Mouse (Mus musculus) left cerebral cortex, adult 9 months (tissue): ENCODE results near the gene Zfp108.
"Not testable (repeated sequence)": the region's sequence is repeated elsewhere in the genome, so short reads cannot be mapped to it uniquely, and the experiment has no call there.

Experiments used
- DNase-seq, 2 experiments: peaks; one replicate each; pipeline ENCODE4 v3.0.0; 2022; ENCODE audit warnings: low spot score in 2 of 2

Zfp108 gene

DNA sequence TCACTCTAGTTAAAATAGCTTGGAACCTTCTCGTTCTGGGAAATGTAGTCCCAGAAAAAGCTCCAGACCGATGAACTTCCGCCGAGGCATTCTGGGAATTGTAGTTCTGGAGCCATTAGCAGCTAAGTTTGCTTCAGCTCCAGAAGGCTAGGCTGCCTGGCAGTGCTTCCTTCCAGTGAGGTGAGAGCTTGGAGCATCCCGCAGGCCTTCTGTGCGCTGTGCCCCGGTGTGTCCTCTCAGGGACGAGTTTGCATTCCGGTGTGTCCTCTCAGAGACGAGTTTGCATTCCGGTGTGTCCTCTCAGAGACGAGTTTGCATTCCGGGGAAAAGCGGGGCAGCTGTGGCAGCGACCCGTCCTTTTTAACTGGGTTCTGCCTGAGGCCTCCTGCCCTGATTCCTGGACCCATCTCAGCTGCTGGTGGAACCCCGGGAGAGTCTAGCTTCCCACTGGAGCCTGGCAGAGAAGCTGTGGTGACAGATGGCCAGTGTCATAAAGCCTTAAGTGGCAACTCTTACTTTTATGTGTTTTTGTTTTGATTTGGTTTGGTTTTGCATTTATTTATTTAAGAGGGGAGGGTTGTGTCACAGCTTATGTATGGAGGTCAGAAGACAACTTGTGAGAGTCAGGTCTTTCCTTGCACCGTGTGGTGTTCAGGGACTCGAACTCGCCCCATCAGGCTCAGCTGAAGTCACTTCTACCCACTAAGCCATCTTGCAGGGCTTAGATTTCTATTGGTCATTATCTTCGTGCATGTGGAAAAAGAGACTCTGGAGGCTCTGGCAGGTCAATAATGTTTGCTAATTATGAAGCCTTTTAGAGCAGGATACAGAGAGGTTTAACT is at the start of gene Zfp108:
Gene Zfp108, plus strand, starts transcription at position 162 of the 842 bp plus-strand sequence.
- DNase-seq = peak; percentile 74 to 92

DNA sequence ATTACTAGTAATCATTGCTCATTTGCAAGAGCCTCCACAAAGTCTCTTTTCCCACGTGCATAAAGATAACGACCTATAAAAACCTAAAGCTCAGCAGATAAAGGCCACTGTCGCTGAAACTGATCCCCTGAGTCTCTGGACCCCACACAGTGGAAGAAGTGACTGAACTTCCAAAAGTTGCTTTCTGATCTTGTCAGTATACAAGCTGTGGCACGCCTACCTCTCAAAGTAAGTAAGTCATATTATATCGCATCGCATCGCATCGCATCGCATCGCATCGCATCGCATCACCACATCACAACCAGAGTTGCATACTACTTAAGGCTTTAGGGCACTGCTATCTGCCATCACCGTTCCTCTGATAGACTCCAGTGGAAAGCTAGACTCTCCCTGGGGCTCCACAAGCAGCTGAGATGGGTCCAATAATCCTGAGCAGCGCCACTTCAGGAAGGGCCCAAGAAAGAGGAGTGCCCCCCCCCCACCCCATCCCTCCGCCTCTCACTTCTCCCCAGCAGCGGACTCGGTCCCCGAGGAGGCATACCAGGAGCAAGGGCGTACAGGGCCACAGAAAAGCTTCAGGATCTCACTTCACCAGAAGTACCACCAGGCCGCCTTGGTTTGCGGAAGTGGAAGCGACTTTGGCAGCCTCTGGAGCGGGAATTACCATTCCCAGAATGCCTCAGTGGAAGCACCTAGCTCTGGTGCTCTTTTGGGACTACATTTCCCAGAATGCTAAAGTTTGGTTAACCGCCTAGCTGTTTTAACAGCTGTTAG is 46.9 kb upstream of the Zfp108 start:
- DNase-seq = peak; percentile 58 to 75

DNA sequence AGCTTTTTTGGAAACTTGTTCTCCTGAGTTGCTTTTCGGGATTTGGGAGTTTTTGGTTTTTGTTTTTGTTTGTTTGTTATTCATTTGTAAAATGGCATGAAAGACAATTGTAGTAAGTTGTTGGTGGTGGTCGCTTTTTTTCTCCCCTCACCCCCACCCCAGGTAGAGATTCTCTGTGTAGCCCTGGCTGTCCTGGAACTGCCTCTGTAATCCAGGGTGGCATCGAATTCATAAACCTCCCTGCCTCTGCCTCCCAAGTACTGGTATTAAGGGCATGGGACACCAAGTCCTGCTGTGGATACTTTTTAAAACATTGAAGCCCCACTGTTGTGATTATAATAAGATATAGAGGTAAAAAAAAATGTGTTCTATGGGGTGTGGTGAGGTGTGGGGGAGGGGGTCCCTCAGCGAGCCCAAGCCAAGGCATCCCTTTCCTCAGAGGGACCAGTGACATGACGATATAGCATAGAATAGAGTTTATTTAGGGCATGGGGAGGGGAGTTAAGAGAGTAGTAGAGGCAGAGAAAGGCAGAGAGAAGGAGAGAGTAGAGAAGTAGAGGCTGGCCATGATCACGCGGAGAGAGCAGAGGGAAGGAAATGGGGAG is 46.2 kb upstream of the Zfp108 start:
- DNase-seq = no peak

DNA sequence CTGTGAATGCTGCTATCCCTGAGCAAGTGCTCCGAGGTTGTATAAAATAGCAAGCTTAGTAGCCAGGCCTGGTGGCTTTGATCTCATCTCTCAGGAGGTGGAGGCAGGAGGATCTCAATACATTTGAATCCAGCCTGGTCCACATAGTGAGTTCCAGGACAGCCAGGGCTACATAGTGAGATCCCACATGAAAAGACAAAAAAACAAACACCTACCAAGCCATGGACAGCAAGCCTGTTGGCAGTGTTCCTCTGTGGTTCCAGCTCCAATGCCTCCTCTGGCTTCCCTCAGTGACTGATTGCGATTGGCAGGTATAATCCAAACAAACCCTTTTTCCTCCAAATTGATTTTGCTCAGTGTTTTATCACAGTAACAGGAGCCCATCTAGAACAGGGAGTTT is 44.3 kb upstream of the Zfp108 start:
- DNase-seq = no peak

DNA sequence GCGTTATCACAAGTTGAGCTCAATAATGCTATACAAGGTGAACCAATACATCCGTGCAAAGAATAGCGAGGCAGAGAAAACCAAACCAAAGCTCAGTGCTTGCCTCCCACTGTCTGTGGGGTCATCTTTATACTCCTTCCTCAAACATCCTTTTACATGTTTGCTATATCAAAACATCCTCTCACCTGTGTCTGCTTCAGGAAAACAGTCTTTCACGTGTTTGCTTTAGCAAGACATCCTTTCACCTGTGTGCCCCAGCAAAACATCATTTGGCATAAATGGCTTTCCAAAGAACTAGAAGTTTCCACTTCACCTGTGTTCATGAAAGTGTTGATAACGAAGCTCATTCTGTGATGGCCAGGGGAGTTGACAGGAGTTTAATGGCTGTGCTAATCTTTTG is 43.3 kb upstream of the Zfp108 start, which contains the start of gene Zfp111:
Gene Zfp111, minus strand, starts transcription at position 101 of the 400 bp plus-strand sequence.
- DNase-seq = no peak

DNA sequence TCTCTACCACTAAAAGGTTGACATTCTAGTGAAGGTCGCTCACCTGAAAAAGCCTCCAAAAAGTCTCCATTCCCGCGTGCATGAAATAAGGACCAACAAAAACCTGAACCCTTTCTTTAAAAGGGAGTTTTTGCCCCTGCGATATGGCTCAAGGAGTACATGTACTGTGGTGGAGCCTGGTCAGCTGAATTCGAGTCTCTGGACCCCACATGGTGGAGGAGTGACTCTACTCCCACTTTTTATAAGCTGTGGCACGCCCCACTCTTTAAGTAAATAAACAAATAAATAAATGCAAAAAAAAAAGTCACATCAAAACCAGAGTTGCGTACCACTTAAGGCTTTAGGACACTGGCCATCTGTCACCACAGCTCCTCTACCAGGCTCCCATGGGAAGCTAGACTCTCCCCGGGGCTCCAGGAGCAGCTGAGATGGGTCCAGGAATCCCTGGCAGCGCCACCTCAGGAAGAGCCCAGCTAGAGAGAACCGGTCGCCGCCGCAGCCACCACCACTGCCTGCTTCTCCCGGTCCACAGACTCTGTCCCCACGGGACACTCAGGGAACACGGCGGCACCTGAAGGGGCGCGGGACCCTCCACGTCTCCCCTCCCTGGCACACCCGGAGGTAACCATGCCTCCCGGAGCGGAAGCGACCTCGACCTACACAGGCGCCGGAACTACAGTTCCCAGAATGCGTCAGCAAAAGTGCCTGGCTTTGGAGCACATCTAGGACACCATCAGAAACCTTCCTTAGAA is 17.4 kb upstream of the Zfp108 start, which contains the start of gene Zfp109:
Gene Zfp109, minus strand, starts transcription at position 521 of the 752 bp plus-strand sequence.
- peak; percentile 27 to 79 for DNase-seq

DNA sequence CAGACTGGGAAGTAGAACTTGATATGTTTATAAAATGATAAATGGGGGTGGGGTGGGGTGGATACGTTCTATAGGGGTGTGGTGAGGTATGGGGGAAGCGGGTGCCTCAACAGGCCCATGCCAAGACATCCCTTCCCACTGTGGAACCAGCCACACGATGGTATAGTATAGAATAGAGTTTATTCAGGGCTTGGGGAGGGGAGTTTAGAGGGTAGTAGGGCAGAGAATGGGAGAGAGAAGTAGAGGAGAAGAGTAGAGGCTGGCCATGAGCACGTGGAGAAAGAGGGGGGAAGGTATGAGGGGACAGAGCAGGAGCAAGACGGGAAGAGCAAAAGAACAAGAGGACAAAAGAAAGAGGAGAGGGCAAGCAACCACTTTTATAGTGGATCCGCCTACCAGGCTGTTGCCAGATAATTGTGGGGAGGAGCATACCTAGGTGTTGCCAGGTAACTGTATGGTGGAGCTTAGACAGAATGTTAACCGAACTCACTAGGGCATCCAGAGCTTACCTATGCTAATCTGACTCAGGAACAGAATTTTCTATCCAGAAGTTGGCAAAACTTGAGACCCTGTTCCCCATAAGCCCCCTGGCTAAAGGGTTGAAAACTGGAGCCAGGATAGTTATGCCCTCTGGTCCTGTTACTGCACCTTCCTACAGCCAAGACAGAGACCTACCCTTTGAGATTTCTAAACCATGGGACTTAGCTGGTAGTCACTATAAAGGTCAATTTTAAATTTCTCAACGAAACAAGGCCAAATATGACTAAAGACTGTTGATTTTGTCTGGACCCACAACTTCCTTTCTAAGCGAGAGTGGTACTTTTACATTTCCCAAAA is 597 bp upstream of the Zfp108 start:
- no peak for DNase-seq

DNA sequence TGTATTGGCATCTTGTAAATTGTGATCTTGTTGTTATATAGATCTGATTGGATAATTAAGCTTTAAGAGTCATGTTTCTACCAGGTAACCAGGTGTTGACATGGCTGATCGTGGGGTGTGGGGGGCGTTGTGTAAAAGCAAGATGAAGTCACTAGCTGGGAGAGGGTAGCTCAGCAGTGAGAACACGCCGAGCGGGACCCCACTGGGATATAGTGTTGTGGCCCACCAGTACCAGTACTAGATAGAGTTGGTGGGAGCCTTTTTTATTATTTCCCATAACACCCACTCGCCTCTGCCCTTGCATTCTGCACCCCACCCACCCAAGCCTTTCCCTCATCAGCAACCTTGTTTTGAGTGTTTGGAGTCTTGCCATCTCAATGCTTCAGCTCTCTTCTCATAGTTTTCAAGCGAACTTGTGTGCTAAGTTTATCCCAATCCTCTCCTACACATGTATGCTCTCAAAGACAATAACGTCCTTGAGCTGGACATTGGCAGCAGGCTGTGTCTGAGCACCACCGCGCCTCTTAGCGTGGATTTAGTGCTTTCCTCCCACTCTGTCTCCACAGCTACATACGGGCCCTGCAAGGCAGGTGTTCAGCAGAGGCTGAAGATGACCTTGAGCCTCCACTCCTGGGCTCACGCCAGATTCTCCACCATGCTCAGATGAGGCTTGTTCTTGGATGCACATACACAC is 4.9 kb downstream of the Zfp108 start:
- DNase-seq = no peak

DNA sequence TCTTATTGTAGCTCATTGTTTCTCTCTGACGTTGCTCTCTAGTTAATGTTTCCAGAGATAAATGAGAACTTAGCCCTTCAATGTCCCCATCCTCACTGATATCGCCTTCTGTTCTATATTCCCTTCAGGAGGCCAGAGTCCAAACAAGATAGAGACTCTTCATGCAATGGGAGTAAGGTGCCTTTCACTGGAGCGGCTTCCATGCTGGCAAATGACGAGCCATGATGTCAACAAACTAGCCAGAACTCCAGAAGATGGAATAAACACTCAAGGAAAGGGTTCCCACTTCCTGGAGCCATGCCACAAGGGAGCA is 5.4 kb downstream of the Zfp108 start:
- DNase-seq = no peak

DNA sequence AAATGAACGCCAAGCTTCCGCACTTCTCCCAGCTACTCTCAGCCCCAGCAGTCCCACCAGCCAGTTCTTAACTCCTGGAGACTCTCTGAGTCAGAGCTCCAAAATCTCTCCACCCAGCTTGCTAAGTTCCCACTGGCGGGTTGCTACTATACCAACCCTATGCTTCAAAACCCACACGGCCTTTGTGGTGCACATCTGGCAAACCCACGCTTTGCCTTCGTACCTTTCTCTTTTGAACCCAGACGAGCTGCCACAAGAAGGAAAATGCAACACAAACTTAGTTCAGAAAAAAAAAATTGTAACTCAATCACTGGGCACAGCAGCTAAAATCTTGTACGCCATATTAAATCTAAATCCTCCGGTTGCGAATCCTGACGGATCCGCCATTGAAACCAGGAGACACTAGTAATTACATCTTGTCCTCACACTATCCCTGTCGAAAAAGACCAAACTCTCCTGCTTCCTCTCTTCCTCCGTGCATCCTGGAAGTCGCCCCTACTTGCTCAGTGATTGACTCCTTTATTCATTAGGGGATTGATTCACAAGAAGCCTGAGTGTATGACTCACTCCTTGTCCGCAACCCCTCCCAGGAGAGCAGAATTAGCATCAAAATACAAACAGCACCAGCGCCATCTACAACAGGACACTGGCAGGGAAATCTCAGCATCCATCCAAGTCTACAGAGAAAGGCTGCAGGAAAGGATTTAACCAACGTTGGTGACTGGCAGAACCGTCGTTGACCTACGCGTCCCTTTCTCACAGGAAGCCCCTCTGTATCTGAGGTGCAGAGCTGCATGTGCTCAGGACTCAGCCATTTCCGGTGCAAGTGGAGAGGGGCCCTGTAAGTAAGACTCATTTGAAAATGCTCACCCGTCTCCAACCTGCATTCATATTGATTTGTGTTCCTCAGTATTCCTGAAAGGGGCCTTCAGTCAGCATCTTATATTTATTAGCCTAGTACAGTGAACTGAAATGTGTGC is 13.9 kb downstream of the Zfp108 start:
- no peak for DNase-seq

DNA sequence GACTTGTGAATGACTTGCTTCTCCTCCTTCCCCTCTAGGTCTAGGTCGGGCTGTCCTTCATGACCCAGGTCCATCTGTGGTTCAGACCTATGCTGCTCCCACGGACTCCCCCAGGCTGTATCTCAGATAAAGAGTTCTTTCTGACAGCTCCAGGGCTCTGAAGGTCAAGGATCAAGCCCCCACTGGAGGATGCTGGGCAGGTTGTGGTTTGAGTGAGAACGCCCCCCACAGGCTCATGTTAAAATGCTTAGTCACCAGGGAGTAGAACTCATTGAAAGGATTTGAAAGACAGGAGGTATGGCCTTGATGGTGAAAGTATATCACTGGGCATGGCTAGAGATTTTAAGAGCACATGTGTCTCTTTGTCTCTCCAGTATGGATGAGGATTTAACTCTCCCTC is 14.7 kb downstream of the Zfp108 start:
- no peak for DNase-seq

DNA sequence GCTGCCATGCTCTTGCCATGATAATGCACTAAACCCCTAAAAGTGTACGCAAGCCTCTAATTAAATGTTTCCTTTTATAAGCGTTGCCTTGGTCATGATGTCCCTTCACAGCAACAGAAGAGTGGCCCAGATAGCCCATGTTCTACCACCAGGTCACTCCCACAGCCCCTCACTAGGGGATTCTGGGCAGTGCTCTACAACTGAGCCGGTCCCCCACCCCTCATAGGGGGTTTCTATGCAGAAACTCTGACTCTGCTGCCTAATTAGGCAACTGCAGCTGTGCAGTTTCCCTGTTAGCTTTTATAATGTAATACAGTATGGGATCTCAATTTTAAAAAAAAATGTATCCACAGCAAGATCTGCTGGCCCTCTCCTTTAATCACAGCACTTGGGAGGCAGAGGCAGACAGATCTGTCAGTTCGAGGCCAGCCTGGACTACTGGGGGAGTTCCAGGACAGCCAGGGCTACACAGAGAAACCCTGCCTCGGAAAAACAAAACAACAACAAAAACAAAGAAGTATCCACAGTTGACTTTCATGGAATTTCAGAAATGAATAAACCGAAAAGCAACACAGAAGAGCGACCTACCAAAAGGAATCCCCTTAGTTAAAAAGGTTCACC is 15.2 kb downstream of the Zfp108 start:
- no peak for DNase-seq

DNA sequence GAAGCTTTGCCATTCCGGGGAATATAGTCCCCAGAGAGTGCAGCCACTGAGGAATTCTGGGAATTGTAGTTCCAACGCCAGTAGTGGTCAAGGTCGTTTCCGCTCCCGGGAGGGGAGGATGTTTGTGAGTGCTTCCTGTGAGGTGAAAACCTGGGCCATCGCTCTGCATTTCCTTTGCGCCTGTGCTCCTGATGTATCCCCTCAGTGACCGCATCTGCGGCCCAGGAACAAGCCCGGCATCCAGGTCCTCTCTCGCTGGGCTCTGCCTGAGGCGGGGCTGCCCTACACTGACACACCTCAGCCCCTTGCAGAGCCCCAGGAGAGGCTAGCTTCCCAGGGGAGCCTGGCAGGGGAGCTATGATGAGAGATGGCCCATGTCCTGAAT is 15.7 kb downstream of the Zfp108 start, which contains the start of gene Zfp93:
Gene Zfp93, plus strand, starts transcription at position 133 of the 385 bp plus-strand sequence.
- DNase-seq = peak; percentile 58 to 86

DNA sequence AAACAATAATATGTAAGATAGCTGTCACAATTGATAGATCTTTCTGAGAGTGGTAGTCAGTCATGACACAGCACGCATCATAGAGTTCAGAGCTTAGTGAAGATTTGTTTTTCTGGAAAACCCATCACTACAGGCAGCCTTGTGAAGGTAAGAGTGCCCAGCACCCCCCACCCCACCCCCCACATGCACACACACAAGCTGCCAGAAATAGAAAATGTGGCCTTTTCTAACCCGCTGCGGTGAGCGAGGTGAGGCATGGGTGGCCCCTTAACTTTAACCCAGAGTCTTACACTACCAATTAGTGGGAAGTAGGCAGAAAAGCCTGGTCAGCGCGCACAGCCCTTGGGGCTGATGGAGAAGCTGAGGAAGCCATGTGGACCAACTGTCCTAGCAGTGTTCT is 16.6 kb downstream of the Zfp108 start:
- DNase-seq = no peak

DNA sequence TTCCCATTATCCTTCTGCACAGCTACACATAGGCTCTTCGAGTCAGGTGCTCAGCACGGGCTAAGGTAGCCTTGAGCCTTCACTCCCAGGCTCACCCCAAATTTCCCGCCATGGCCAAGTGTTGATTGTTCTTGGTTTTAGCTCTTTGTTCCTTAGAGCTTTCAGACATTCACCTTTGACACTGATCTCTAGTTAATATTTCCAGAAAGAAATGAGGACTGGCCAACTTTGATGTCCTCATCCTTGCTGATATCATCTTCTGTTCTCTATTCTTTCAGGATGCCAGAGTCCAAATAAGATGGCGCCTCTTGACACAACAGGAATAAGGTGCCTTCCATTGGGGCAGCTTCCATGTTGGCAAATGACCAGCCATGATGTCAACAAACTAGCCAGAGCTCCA is 19.9 kb downstream of the Zfp108 start:
- DNase-seq = no peak

DNA sequence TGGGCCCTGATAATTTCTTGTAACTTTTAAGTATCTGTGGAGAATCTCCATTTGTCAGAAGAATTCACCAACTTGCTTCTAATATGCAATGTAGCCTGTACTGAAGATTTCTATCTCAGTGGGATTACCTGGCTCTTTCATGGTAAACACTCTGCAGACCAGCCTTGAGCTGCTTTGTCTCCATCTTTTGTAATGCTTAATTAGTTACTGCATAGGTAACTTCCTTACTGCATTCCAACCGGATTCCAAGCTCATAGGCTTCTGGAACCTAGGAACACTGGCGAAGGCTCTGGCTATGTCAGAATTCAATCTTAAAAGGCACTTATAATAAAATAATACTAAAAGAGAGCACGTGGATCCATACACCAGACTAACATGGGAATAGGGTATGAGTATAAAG is 24.2 kb downstream of the Zfp108 start:
- DNase-seq = not testable (repeated sequence)

DNA sequence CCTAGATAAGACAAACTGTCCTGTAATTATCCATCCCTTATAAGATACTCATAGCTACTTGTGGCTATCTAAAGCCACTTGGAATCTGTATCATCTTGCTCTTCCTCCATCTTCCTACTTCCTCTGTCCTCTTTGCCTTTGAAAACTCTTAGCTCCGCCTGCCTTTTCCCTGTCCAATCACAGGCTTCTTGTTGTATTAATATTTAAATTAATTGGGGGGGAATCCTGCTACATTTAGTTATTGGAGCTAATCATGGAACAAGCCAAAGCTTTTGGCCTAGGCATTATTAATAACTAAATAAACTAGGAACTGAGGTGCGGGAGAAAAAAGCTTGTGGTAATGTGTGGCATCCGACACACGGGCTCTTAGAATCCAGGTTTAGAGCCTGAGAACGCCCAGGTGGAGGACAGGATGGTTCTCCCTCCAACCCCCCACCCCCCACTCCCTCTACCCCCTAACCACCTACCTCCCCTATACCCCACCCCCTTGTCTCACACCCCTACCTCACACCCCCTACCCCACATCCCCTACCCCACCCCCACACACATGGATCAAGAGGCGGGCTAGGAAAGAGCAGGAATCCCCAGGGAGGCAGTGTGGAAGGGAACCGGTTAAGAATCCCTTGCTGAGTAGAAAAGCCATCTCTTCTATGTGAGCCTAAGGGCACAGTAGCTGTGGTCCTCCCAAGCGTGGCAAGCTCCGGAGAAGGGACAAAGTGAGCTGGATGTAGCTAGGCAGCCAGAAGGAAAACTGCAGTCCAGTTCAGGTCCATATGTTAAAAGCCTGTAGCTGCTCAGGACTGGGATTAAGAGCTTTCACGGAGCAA is 25.6 kb downstream of the Zfp108 start:
- DNase-seq = no peak

DNA sequence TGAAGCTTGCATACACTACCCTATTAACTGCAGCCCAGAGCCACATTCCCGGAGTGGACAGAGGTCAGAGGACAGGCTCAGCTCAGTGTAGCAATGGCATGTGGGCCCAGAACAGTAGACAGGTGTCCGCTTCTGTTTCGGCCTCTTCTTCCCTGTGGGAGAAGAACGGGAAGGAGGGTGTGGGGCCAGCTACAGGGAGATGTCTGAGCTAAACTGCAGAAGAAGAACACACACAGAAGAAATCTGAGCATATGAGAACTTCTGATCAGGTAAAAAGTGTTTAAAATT is 26.2 kb downstream of the Zfp108 start:
- no peak for DNase-seq
